Mouse (Mus musculus): ENCODE data around the gene Colgalt1. TPM values are rescaled to one million over a fixed set of nuclear protein-coding genes. Genes with fewer than 3 reads are reported as not detected.

Gene Colgalt1
- total and polyA plus RNA-seq, 3 experiments, result 50.9 to 102 (median 59.0) TPM

DNA sequence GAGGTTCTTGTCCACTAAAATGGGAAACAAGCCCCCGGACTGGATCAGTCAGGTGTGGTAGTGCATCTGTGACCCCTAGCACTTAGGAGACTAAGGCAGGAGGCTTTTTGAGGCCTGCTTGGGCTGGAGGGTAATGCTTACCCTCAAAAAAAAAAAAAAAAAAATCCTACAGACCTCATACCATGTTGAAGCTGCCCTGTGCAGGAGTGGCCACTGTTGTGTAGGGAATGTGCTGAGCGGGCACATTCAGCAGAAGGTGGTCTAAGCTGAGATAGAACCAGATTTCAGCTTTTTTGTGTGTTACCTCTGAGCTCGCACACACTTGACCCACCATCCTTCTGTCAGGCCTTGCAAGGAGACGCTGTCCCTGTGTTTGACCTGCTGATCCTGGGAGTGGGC, 16.5 kb upstream of the Colgalt1 start:
- Histone ChIP-seq H3K36me3 (ENCODE audit: control insufficient read depth in 1 of 2, insufficient read depth in 2 of 2, low read length in 2 of 2) (peaks cover 0 to 12% of the 10 kb centered on the region in 2 experiments; a peak in 3 of 4 replicates), H3K27ac (ENCODE audit: control insufficient read depth, low read depth, low read length) (no peak overlapping the region), H3K9ac (ENCODE audit: control insufficient read depth, low read depth, low read length, poor library complexity, severe bottlenecking) (no peak overlapping the region), H3K9me3 (replicated peaks; ENCODE audit: insufficient read depth, low read length) (no peaks in the 10 kb centered on the region), H3K4me3 (ENCODE audit: control insufficient read depth in 1 of 2, insufficient read depth in 1 of 2, low read depth in 2 of 2, low read length in 2 of 2) (no peak overlapping the region), H3K27me3 (ENCODE audit: control insufficient read depth in 1 of 2, insufficient read depth in 2 of 2, low read length in 2 of 2) (no peaks in the 10 kb centered on the region), H3K4me1 (ENCODE audit: control insufficient read depth in 1 of 2, insufficient read depth in 2 of 2, low read length in 2 of 2) (peaks cover 9 to 28% of the 10 kb centered on the region in 2 experiments), H3K79me2 (ENCODE audit: control insufficient read depth, insufficient read depth, low read length, poor library complexity) (peaks cover 21% of the 10 kb centered on the region)
- TF ChIP-seq ZNF384 (IDR thresholded peaks at IDR 0.05; ENCODE audit: low read depth, low read length) (peak; percentile 57; the same call in 1 of the 2 replicates), ZC3H11A (IDR thresholded peaks at IDR 0.05; ENCODE audit: low read depth, low read length) (no peak), TCF12 (IDR thresholded peaks at IDR 0.05; ENCODE audit: low read depth, low read length) (no peak), MAFK (IDR thresholded peaks at IDR 0.05; ENCODE audit: borderline replicate concordance, low read depth, low read length) (0 out of 2 replicates have a peak, but pooled peaks have one; percentile 43), POLR2AphosphoS5 (IDR thresholded peaks at IDR 0.05; ENCODE audit: borderline replicate concordance, low read depth, low read length) (no peak)
- DNase-seq (ENCODE audit: low read depth, low spot score), result no peak

DNA sequence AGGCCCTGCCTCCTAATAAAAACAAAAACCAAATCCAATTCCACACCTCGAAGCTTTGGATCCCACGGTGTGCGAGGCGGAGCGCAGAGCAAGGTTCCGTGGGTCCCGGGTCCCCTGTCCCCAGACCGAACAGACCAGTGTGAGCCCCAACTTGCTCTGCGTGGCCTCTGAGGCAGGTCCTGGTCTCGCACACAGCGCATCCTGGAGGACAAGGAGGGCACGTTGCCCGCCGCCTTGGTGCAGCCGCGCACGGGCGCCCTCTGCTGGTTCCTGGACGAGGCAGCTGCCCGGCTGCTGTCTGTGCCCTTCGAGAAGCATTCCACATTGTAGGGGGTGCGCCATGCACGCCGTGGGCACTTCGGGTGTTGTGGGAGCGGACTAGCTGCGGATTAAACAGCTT, 14.9 kb upstream of the Colgalt1 start:
- H3K36me3 ChIP-seq (ENCODE audit: control insufficient read depth in 1 of 2, insufficient read depth in 2 of 2, low read length in 2 of 2), result peaks cover 0 to 12% of the 10 kb centered on the region in 2 experiments; a peak in 3 of 4 replicates
- no peaks in the 10 kb centered on the region for H3K27me3 ChIP-seq (ENCODE audit: control insufficient read depth in 1 of 2, insufficient read depth in 2 of 2, low read length in 2 of 2)
- H3K9me3 ChIP-seq (replicated peaks; ENCODE audit: insufficient read depth, low read length), result no peaks in the 10 kb centered on the region
- H3K4me1 ChIP-seq (ENCODE audit: control insufficient read depth in 1 of 2, insufficient read depth in 2 of 2, low read length in 2 of 2), result peaks cover 9 to 27% of the 10 kb centered on the region in 2 experiments
- H3K27ac ChIP-seq (ENCODE audit: control insufficient read depth, low read depth, low read length), result no peak overlapping the region
- DNase-seq (ENCODE audit: low read depth, low spot score), result peak; percentile 85
- H3K9ac ChIP-seq (ENCODE audit: control insufficient read depth, low read depth, low read length, poor library complexity, severe bottlenecking), result no peak overlapping the region
- H3K79me2 ChIP-seq (ENCODE audit: control insufficient read depth, insufficient read depth, low read length, poor library complexity), result peaks cover 21% of the 10 kb centered on the region
- no peak overlapping the region for H3K4me3 ChIP-seq (ENCODE audit: control insufficient read depth in 1 of 2, insufficient read depth in 1 of 2, low read depth in 2 of 2, low read length in 2 of 2)
- TF ChIP-seq RCOR1 (IDR thresholded peaks at IDR 0.05; ENCODE audit: low read depth, low read length), result no peak
- no peak for TF ChIP-seq CHD1 (IDR thresholded peaks at IDR 0.05; ENCODE audit: low read depth, low read length)
- no peak for TF ChIP-seq ZMIZ1 (IDR thresholded peaks at IDR 0.05; ENCODE audit: low read depth, low read length)
- no peak for TF ChIP-seq JUND (IDR thresholded peaks at IDR 0.05; ENCODE audit: low read depth, low read length)
- no peak for TF ChIP-seq ELF1 (IDR thresholded peaks at IDR 0.05; ENCODE audit: low read depth, low read length)
- TF ChIP-seq TBP (IDR thresholded peaks at IDR 0.05; ENCODE audit: low read depth, low read length), result no peak
- 0 out of 2 replicates have a peak, but pooled peaks have one; percentile 24 for TF ChIP-seq SIN3A (IDR thresholded peaks at IDR 0.05; ENCODE audit: low read length)
- no peak for TF ChIP-seq TAL1 (IDR thresholded peaks at IDR 0.05; ENCODE audit: low read length)
- TF ChIP-seq POLR2AphosphoS2 (IDR thresholded peaks at IDR 0.05; ENCODE audit: low read length), result no peak
- peak; percentile 79 to 99 (median 99) for TF ChIP-seq CTCF (IDR thresholded peaks at IDR 0.05 in 2 of 3, conservative IDR thresholded peaks at IDR 0.05 in 1 of 3; ENCODE audit: control insufficient read depth in 1 of 3, insufficient read depth in 1 of 3, low read depth in 2 of 3, low read length in 3 of 3, poor library complexity in 1 of 3, severe bottlenecking in 1 of 3)
- peak; percentile 30 for TF ChIP-seq RAD21 (IDR thresholded peaks at IDR 0.05; ENCODE audit: low read depth, low read length)
- no peak for TF ChIP-seq E2F4 (IDR thresholded peaks at IDR 0.05; ENCODE audit: borderline replicate concordance, low read depth, low read length)
- no peak for TF ChIP-seq KAT2A (conservative IDR thresholded peaks at IDR 0.05; ENCODE audit: low read depth, low read length)
- TF ChIP-seq BHLHE40 (IDR thresholded peaks at IDR 0.05; ENCODE audit: borderline replicate concordance, low read depth, low read length), result no peak
- TF ChIP-seq MXI1 (IDR thresholded peaks at IDR 0.05; ENCODE audit: low read depth, low read length), result no peak
- TF ChIP-seq NELFE (IDR thresholded peaks at IDR 0.05; ENCODE audit: low read depth, low read length), result no peak
- TF ChIP-seq GATA1 (IDR thresholded peaks at IDR 0.05; ENCODE audit: low read depth, low read length), result no peak
- TF ChIP-seq CHD2 (IDR thresholded peaks at IDR 0.05; ENCODE audit: low read length), result no peak
- TF ChIP-seq MYB (IDR thresholded peaks at IDR 0.05; ENCODE audit: low read depth, low read length), result no peak
- no peak for TF ChIP-seq ZKSCAN1 (IDR thresholded peaks at IDR 0.05; ENCODE audit: low read depth, low read length)
- no peak for TF ChIP-seq USF2 (IDR thresholded peaks at IDR 0.05; ENCODE audit: borderline replicate concordance in 1 of 2, insufficient read depth in 1 of 2, low read depth in 1 of 2, low read length in 2 of 2)
- TF ChIP-seq ETS1 (IDR thresholded peaks at IDR 0.05; ENCODE audit: low read depth, low read length), result no peak
- no peak for TF ChIP-seq MYC (IDR thresholded peaks at IDR 0.05; ENCODE audit: low read depth, low read length)
- TF ChIP-seq MEF2A (IDR thresholded peaks at IDR 0.05; ENCODE audit: extremely low read depth, insufficient replicate concordance, low read depth, low read length, poor library complexity, severe bottlenecking), result no peak
- peak; percentile 48; the same call in 1 of the 2 replicates for TF ChIP-seq HCFC1 (IDR thresholded peaks at IDR 0.05; ENCODE audit: low read depth, low read length)
- peak; percentile 40; the same call in 1 of the 2 replicates for TF ChIP-seq ZC3H11A (IDR thresholded peaks at IDR 0.05; ENCODE audit: low read depth, low read length)
- TF ChIP-seq ZNF384 (IDR thresholded peaks at IDR 0.05; ENCODE audit: low read depth, low read length), result no peak
- TF ChIP-seq SMC3 (IDR thresholded peaks at IDR 0.05; ENCODE audit: low read depth, low read length), result peak; percentile 75
- TF ChIP-seq NRF1 (IDR thresholded peaks at IDR 0.05; ENCODE audit: insufficient read depth, low read depth, low read length, poor library complexity, severe bottlenecking), result no peak
